Mouse (Mus musculus) layer of hippocampus, postnatal 10 days (tissue): ENCODE results near the gene Uts2. TPM values are rescaled to one million over a fixed set of nuclear protein-coding genes. Genes with fewer than 3 reads are reported as not detected.
"Not testable (repeated sequence)": the region's sequence is repeated elsewhere in the genome, so short reads cannot be mapped to it uniquely, and the experiment has no call there.

Source experiments
- DNase-seq, 2 experiments: peaks; one replicate each; pipeline ENCODE4 v3.0.0; 2021; ENCODE audit warnings: low spot score in 2 of 2
- total RNA-seq, 2 experiments: library from RNA; stranded (reverse); gene quantifications; 2 replicates each; pipeline ENCODE4 v1.2.3; 2021

Gene Uts2
- total RNA-seq, 2 experiments from 2014 or later: not detected

DNA sequence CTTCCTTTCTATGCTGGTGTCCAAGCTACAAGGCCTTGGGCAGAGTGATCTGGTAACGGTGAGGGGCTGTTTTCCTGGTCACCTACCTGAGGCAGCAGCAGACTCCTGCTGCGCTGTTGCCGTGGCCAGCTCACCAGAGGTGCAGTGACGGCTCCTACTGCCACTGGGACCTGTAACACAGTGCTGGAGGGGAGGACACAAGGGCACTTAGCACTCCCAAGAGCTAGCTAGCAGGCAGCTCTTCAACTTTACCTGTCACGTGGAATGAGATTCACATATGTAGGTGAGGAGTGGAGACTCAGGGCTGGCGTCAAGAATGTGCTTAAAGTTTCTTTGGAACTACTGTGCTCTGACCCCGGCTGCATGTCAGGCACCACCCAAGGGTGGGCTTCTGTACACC lies 13.4 kb downstream of the Uts2 start:
- DNase-seq: no peak

- no peak for DNase-seq
Observed at GRCm38 (mm10) chr4:151015946-151016345, 19.0 kb downstream of the Uts2 start.

- not testable (repeated sequence) for DNase-seq
Observed at GRCm38 (mm10) chr4:151017356-151017755, 20.5 kb downstream of the Uts2 start.

GRCm38 (mm10) chr4:151024152-151024551 lies 27.3 kb downstream of the Uts2 start:
- no peak for DNase-seq

DNA sequence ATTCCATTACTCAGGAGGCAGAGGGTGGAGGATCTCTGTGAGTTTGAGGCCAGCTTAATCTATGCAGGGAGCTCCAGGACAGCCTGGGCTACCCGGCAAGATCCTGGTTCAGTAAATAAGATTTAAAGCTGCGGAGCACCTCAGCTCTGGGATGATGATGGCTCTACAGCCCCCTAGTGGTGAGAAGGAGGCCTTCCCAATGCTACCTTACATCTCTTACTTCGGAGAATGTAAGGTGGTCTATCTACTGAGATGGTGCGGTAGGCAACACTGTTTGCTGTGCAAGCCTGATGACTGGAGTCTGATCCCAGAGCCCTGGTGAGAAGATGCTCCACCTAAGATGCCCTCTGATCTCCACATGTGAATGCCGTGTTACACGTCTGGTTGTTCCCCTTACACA lies 30.1 kb downstream of the Uts2 start:
- DNase-seq: no peak

DNA sequence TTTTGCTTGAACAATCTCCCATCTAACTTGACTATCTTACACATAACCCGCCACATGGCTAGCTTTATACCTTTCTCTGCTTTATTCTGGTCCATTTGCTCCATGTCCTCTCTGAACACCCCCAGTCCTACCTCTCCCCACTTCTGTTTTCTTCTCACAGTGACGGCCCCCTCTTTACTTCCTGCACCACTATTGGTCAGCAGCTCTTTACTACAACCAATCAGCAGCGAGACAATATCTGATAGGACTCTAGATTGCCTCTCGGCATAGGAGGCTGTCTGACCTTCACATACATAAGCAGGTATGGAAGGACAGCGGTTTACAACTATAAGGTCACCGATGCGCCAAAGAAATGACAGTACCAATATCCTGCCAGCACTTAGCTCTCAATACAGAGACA lies 39.6 kb downstream of the Uts2 start:
- no peak for DNase-seq

DNA sequence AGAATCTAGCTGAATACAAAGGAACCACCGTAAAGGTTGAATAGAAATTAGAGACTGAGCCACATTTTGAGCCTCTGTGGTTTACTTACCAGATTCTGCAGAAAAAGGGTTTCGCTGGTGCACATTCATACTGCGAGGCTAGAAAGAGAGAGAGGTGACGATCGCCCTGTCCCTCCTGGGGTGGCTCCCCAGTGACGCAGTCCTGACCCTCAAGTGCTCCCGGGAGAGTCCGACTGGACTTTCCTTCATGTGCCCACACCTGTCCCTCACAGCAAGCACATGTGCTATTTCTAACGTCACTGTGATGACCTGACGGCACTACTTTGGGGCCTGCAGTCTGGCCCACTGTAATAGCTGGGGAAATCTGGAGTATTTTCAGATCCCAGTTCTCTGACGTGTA lies 40.9 kb downstream of the Uts2 start:
- DNase-seq: no peak

GRCm38 (mm10) chr4:151041506-151041905 lies 44.6 kb downstream of the Uts2 start:
- no peak for DNase-seq

DNA sequence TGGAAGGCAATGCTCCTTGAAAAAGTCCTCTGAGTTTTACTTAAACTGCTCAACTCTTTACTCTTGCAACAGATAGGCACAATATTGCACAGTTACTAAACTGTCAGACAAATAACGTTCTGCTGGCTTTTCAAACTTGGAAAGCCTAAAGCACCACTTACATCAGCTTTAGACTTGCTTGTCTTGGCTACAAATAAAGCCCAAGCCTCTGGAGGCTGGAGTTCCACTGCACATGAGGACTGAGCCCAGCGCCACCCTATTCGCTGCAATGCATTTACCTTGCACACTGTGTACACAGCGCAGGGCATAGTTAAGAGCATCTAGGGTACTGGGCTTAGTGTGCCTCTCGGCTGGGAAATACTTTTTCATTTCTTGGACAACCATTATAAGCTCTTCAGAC lies 46.4 kb downstream of the Uts2 start:
- DNase-seq: no peak

- DNase-seq: peak; percentile 97 to 99
Observed at GRCm38 (mm10) chr4:151044037-151044943, 47.4 kb downstream of the Uts2 start, which contains the start of gene Per3. Per3 (minus strand) TSS chr4:151044665.

GRCm38 (mm10) chr4:151044944-151045570 lies 48.2 kb downstream of the Uts2 start:
- DNase-seq: peak in 1 of 2 experiments; percentile 33

- no peak for DNase-seq
Observed at GRCm38 (mm10) chr4:151046524-151046923, 49.6 kb downstream of the Uts2 start.

DNA sequence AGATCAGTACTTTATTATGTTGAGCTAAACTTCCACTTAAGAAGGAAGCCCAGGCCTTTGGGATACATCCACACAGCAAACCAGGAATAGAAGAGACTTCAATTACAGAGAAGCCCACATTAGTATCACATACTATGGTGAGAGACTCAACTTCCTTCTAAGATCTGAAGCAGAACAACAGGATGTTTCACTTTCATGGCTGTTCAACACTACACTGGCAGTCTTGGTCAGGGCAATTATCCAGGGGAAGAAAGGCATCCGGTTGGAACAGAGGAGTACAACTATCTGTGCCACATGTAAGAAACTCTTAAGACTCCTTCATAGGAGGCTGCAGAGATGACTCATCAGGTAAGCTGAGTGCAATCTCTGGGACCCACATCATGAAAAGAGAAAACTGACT lies 54.3 kb downstream of the Uts2 start:
- no peak for DNase-seq

Other genes with a start within 250 kb of the Uts2 start
- gene Errfi1, start 143.2 kb upstream of the Uts2 start, total RNA-seq: 10 to 100 TPM; 25.3 to 31.0 TPM
- gene Park7, start 82.7 kb upstream of the Uts2 start, total RNA-seq: 100 to 1,000 TPM; 253 to 269 TPM
- gene Tnfrsf9, start 82.5 kb upstream of the Uts2 start, total RNA-seq: under 1 TPM; 0.38 to 0.39 TPM
- gene Per3, start 47.6 kb downstream of the Uts2 start, total RNA-seq: 10 to 100 TPM; 13.2 to 15.2 TPM
- gene Vamp3, start 60.9 kb downstream of the Uts2 start, total RNA-seq: 10 to 100 TPM; 33.0 to 35.5 TPM
- not detected for gene Gm13090, start 92.5 kb downstream of the Uts2 start, total RNA-seq